Mouse (Mus musculus) spleen, adult 18-20 months (tissue): ENCODE measurements around the gene Mmaa.

Experiments used
- DNase-seq, 2 experiments: peaks; one replicate each; pipeline ENCODE4 v3.0.0; 2022; ENCODE audit warnings: mixed read lengths in 2 of 2

The Mmaa gene

GRCm38 (mm10) chr8:79288250-79288649 is 6.5 kb downstream of the Mmaa start:
- no peak for DNase-seq

DNA sequence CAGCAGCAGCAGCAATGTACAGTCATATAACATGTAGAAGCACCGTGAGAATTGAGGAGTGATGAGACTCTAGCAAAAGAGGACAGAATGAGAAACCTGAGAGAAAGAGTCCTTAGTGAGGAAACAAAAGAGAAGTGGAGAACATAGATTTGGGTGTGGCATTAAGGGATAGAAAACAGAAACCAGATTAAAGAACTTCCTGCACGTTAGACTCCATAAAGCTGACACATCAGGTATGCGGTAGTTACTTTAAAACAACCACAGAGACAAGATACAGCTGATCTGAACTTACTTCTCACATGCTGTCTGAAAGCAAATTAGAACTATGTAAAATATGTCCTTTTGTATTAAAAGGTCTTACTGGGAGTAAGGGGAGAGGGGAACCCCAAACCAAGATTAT is 8.3 kb downstream of the Mmaa start:
- DNase-seq: no peak

DNA sequence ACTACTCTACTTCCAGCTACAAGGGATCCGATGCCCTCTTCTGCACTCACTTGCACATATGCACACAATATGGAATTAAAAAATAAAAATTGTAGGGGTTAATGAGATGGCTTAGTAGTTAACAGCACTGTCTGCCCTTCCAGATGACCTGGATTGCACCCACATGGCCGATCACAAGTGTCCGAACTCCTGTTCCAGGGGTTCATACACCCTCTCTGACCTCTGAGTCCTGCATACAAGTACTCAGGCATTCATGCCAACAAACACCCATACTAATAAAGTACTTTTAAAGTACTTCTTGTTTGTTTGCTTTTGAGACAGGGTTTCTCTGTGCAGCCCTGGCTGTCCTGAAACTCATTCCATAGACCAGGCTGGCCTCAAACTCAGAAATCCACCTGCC is 10.1 kb downstream of the Mmaa start:
- DNase-seq: no peak

DNA sequence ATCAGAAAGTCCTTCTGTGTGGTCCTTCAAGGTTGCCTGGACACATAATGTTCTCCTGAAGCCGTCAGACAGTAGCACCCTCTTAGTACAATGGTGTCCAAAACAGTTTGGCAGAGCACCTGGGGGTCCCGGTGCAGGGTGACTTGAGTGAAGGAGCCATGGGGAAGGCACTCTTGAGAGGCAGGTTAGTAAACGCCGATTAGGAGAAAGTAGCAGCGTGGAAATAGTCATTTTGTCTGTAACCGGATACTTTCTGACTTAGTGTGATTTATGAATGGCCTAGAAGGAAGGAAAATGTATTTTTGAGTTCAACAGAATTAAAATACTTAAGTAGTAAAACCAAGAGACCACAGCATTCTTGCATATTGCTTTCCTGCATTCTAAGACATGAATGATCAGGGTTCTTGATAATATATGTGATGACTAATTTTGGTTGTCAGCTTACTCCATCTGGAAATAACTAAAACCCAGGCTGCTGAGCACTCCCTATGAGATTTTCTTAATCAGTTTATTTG is 13.3 kb downstream of the Mmaa start:
- DNase-seq: no peak

DNA sequence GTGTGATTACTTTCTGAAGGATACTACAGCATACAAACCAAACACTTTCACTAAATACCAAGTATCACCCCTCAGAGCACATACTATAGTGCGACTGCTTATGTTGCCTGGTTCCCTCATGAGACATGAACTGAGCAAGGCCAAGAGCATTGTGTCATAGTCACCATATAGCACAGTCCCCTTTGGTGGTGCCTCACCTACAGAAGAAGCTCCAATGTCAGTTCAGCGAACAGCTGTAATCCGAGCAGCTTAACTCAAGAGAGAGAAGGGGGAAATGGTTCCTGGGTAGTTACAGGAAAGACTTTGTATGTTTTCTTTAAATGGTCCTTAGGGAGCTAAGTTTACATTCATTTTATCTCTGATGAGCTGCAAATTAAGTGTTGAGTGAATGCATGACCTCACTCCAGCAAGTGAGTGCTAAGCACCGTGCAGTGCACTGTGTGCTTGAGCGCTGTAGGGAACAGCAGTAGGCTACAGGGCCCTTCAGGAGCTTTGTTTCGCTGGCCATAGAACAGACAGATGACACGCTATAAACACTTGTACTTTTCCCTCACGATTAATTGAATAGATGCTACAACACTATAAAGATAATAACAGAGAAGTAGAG is 17.4 kb downstream of the Mmaa start:
- DNase-seq: no peak

- no peak for DNase-seq
These were observed 19.8 kb downstream of the Mmaa start for GRCm38 (mm10) chr8:79274940-79275339.

GRCm38 (mm10) chr8:79273776-79274175 is 21.0 kb downstream of the Mmaa start:
- no peak for DNase-seq

GRCm38 (mm10) chr8:79272676-79273075 is 22.1 kb downstream of the Mmaa start:
- no peak for DNase-seq

DNA sequence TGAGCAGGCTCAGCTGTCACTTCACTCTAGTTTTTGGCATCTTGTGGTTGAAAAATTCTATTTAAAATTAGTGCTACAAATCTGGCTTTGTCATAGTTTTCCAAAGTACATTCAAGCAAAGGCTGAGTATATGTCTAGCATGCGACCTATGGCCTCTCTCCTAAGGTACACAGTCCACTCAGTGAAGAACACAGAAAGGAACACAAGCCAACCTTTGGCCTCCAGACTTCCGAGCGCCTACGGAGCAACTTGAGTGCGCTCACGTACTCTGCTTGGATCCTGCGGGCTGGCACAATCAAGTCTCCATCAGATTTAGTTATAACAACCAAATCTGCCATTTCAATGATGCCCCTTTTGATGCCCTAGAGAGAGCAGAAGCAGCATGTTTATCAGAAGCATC is 25.8 kb downstream of the Mmaa start:
- DNase-seq: no peak

GRCm38 (mm10) chr8:79261920-79262319 is 32.8 kb downstream of the Mmaa start:
- DNase-seq: no peak

DNA sequence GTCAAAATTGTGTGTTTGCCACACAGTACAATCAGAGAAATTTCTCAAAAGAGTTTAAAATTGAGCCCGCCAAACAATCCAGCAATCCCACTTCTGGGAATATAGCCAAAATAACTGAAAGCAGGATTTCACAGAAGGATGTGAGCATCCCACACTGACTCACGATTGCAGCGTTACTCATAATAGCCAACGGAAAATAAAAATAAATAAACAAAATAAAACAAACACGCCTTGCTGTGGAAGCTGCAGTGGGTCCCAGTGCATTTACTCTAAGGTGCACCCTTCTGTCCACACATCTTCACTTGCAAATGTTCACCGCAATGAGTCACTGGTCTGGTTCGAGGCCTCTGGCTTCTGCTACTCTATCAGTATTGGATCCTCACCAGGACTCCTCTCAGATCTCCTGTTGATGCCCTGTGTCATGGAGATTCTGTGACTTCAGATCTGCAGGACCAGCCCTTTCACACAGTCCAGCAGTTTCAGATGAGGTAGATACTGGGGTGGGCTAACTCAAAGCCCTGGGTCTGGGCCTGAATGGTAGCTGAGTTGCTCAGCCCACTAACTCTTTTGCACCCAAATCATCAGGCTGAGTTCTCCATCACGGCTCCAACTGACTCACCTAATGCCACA is 38.5 kb downstream of the Mmaa start:
- no peak for DNase-seq

GRCm38 (mm10) chr8:79253742-79254141 is 41.0 kb downstream of the Mmaa start:
- DNase-seq: no peak

DNA sequence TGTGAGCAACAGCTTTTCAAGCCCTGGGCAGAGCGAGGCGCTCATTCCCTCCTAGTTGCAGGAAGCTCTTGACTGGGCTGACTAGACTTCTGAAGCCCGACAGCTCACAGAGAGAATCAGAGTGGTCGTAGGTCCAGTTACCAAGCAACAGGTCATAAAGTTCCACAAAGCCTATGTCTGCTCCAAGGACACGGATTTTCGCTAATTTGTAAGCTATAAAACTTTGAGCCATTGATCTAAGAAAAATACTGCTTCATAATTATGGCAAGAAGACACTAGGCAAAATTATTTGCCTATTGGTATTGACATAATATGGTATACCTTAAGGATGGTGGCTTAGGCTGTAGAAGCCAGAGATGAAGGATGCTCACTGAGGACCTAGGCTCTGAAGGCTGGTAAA is 46.3 kb downstream of the Mmaa start, which contains the start of gene 1700011L22Rik:
Gene 1700011L22Rik (minus strand): TSS at position 101 of the 400 bp plus-strand sequence.
- DNase-seq: no peak

DNA sequence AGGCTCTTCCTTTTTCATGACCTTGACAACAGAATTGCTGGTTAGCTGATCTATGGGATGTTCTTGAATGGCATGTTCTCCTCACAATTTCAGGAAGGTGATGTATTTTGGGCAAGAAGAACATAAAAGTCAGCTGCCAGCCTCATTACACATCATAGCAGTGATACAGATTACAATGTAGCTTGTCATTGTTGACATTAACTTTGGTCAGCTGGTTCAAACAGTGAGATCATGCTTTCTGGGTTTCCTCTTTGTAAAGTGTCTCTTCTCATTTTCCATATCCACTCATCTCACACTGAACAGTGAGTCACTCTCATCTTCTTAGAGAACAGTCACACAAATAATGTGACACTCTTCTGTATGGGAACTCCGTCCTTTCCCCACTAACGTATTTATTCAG is 51.3 kb downstream of the Mmaa start:
- no peak for DNase-seq

GRCm38 (mm10) chr8:79239996-79240395 is 54.7 kb downstream of the Mmaa start:
- no peak for DNase-seq

- no peak for DNase-seq
These were observed 55.4 kb downstream of the Mmaa start for GRCm38 (mm10) chr8:79239320-79239719.

- no peak for DNase-seq
These were observed 65.4 kb downstream of the Mmaa start for GRCm38 (mm10) chr8:79229266-79229888.

DNA sequence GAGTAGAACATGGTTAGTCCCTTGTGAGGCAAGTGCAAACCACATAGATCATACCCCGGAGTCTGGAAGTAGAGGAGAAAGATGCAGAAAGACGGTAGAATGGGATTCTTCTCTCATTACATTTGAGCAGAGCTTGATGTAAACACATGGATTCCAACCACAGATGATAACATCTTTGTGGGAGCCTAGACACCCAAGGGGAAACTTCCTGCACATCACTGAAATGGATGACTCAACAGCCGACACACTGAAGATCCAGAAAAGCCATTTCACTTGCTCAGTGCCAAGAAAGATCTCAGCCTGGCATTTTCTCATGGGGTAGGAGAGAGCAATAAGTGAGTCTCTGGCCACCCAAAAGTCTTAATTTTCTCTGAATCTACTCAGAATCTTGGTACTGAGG is 66.8 kb downstream of the Mmaa start:
- no peak for DNase-seq

- DNase-seq: no peak
These were observed 67.5 kb downstream of the Mmaa start for GRCm38 (mm10) chr8:79227194-79227593.

- no peak for DNase-seq
These were observed 68.7 kb downstream of the Mmaa start for GRCm38 (mm10) chr8:79226046-79226445.

DNA sequence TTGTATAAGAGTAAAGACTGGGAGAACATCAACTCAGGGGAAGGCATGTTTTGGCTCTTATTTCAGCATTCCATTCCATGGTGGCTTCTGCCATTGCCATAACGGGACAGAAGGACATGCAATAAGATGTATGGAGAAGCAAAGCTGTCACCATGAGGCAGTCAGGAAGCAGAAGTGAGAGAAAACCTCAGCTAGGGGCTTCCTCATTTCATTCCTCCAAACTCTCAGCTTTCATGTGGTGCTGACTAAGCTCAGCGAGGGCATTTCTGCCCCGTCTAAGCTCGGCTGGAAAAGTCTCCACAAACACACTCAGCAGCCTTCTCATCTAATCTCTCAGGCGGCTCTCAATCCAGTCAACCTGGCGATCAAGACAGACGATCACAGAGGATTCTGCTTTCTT is 69.2 kb downstream of the Mmaa start:
- DNase-seq: peak in 1 of 2 experiments; percentile 11

DNA sequence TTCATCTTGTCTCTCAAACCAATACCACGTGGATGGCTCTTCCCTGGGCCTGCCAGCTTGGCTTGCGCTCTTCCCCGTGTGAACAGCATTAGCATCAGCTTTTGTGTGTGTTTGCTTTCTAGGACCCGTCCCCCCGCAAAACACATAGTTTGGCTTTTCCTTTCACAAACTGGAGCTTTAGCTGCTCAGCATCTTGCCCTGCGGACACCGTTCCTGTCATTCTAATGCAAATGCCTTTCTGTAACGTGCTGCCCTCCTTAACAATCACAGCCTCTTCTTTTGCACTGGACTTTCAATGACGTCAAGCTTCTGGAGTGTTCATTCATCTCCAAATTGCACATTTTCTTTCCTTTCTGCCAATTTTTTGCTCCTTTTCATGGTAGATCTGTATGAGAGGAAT is 70.4 kb downstream of the Mmaa start:
- DNase-seq: no peak

- no peak for DNase-seq
These were observed 72.0 kb downstream of the Mmaa start for GRCm38 (mm10) chr8:79222752-79223141.

GRCm38 (mm10) chr8:79222106-79222751 is 72.5 kb downstream of the Mmaa start:
- no peak for DNase-seq
